Mouse (Mus musculus) liver, adult 10 weeks (tissue): ENCODE data around the gene Ascl3. TPM values are rescaled to one million over a fixed set of nuclear protein-coding genes. Genes with fewer than 3 reads are reported as not detected.

Experiments used
- polyA plus RNA-seq: library from polyadenylated mRNA; stranded (reverse); fragments of 350-450 nt; fragmentation: Illumina TruSeq; extraction: RNeasy Lipid Tissue Mini Kit (QIAGEN cat#74804); gene quantifications from one replicate; pipeline ENCODE4 v1.2.3, GENCODE M21; 2014; ENCODE audit warnings: low read depth, low replicate concordance

The Ascl3 gene
- not detected for polyA plus RNA-seq

DNA sequence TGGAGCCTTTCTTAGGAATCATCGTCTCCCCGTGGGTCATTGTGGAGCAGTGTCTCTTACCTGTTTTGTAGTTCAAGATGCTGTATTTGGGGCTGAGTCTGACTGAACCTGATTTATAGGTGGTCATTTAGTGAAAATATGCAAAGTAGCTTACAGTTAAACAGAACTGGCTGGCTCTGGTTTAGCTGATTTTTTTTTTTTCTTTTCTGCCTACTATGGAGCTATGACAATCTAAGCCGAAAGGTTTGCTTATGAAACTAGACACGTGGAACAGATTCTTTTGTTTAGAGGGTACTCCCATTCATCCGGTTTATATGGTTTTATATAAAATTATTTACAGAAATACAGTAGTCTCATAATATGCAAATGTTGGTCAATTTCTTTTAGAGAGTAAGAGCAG, at the start of gene Ascl3:
Ascl3 (minus strand) TSS at position 101 of the 400 bp plus-strand sequence.

DNA sequence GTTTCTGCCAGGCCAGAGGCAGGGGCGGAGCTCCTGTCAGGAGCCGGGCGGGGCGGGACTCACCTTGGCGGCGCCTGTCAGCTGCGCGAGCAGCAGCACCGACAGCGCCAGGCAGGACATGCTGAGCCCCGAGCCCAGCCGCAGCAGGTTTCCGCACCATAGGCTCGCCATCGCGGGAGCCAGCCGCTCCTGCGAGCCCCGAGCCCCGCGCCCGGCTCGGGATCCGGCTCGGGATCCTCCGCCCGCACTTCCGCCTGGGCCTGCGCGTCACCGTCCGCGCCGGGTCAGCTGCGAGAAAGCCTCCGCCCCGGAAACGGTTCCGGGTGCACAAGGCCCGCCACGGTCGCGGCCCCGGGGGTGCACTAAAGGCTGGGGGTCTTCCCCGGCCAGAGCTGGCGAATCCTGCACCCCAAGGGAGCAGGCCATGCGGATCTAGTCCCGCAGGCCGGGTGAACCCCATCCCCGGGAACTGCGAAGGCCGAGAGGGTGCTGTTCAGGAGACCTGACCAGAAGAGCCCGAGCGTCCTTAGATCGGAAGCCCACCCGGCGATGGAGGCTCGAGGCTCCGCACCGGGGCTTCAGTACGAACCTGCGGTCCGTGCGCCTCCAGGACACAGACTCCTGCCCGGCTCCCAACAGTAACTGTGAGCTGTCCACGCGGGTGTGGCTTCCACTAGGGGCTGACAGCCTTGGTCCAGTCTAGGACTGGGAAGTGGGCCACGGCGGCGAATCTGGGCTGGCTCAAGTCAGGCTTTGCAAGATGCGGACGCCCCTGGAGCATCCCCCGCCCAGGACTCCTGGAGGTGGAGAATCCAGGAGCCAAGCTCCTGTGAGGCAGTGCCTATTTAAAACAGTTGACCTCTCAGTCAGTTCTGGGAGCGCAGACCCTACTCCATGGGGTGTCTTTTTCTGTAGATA, 20.7 kb upstream of the Ascl3 start, which contains the start of gene Tmem9b:
Tmem9b (minus strand) TSS at position 868 of the 918 bp plus-strand sequence.

DNA sequence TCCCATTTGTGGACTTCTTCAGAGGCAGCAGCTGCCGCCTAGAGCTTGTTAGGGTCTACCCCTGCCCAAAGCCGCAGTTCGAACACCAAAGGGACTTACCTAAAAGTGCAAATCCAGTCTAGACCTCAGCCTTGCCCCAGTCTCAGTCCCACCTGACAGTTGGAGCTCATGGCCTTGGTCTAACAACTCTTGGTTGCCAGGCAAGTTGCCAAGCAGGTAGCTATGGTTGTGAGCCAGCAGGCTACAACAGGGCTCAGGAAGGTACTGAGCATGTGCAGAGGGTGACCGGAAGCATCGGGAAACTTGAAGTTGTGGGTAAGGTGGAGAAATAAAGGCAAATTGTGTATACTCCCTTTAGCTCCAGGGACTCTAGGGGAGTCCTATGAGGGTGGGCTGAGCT, 7.8 kb downstream of the Ascl3 start, which contains the start of gene BC051019:
BC051019 (minus strand) TSS at position 154 of the 400 bp plus-strand sequence.

DNA sequence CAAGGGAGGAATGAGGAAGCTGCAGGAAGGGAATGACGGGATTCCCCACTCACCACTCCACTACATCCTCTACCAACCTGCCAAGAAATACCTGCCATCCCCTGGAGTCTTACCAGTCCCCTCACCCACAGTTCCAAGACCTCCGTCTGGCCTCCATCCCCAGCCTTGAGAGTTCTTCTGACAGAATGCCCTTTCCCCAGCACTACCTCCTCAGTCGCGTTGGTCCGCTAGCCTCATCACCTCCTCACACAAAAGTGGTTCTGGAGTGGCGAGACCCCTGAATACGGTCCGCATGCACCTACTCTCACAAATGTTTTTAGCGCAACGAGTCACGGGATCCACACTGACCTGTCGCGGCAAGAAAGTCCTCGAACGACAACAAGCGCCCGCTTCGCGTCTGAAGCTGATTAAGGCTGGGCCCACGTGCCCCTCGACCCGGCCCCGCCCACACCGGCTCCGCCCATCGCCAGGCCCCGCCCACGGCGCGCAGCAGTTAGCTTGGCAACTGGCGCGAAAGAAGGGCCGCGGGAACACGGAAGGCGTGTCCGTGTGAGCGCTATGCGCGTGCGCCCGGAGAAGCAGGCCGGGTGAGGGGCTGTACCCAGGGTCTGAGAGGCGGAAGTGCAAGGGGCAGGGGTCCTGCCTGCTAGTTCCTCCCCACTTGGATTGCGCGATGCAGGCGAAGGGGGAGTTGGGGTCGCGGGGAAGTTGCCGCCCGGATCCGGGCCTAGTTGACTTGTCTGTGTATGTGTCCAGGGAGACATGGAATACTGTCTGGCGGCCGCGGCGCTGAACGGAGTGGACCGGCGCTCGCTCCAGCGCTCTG, 28.1 kb downstream of the Ascl3 start, which contains the start of the genes St5 and Akip1:
St5 (minus strand) TSS at position 416 of the 826 bp plus-strand sequence.
Akip1 (plus strand) TSS at position 501 of the 826 bp plus-strand sequence.

Other genes starting within 250 kb of the Ascl3 start
- gene Trim66, start 223.6 kb downstream of the Ascl3 start, polyA plus RNA-seq: not detected
- 93.0 TPM for gene Rpl27a, start 212.6 kb downstream of the Ascl3 start, polyA plus RNA-seq
- gene St5, start 28.1 kb downstream of the Ascl3 start, polyA plus RNA-seq: 34.9 TPM
- gene Akip1, start 28.0 kb downstream of the Ascl3 start, polyA plus RNA-seq: 29.2 TPM
- not detected for gene BC051019, start 7.9 kb downstream of the Ascl3 start, polyA plus RNA-seq
- 37.7 TPM for gene Tmem9b, start 21.1 kb upstream of the Ascl3 start, polyA plus RNA-seq
- gene Nrip3, start 50.3 kb upstream of the Ascl3 start, polyA plus RNA-seq: not detected
- not detected for gene Scube2, start 134.0 kb upstream of the Ascl3 start, polyA plus RNA-seq
- 18.1 TPM for gene Dennd5a, start 228.7 kb upstream of the Ascl3 start, polyA plus RNA-seq